Mouse (Mus musculus) brown adipose tissue, adult 24 weeks (tissue): ENCODE measurements at regions not wholly inside any gene's neighbourhood (a gene's known extent, or its start where the extent isn't known, plus 50 kb on each side); places are given as distances from the start of the nearest gene placed in this dataset.

Experiments
- H3K27ac ChIP-seq: fragments of 200-500 bp; replicated peaks from 2 replicates; pipeline ENCODE4 v1.5.1; 2012; ENCODE audit warnings: low read depth, mild to moderate bottlenecking, low read length
- H3K4me1 ChIP-seq: fragments of 200-500 bp; 2 replicates; pipeline ENCODE4 v1.6.1; 2012; ENCODE audit warnings: low read length, mixed read lengths; ENCODE audit not compliant: control insufficient read depth, insufficient read depth, insufficient read length
- H3K4me3 ChIP-seq: fragments of 200-500 bp; 2 replicates; pipeline ENCODE4 v1.5.1; 2012; ENCODE audit warnings: low read depth, mild to moderate bottlenecking, low read length, moderate library complexity; ENCODE audit not compliant: insufficient read depth

- Histone ChIP-seq H3K4me3 (no peak overlapping the region), H3K4me1 (no peaks in the 10 kb centered on the region; the same call in 1 of the 2 replicates), H3K27ac (no peak overlapping the region)
Observed at GRCm38 (mm10) chr7:145089315-145089721, 118.6 kb downstream of the 1810010D01Rik start.

- Histone ChIP-seq H3K4me3 (no peak overlapping the region), H3K4me1 (no peaks in the 10 kb centered on the region; the same call in 1 of the 2 replicates), H3K27ac (no peak overlapping the region)
Observed at GRCm38 (mm10) chr7:145088655-145089054, 119.3 kb downstream of the 1810010D01Rik start.

GRCm38 (mm10) chr7:145087790-145088189 is 120.1 kb downstream of the 1810010D01Rik start:
- no peaks in the 10 kb centered on the region; the same call in 1 of the 2 replicates for H3K4me1 ChIP-seq
- no peak overlapping the region for H3K4me3 ChIP-seq
- no peak overlapping the region for H3K27ac ChIP-seq

- H3K27ac ChIP-seq: no peak overlapping the region
- no peak overlapping the region for H3K4me3 ChIP-seq
- H3K4me1 ChIP-seq: no peaks in the 10 kb centered on the region
Observed at GRCm38 (mm10) chr7:145082917-145083752, 124.8 kb downstream of the 1810010D01Rik start.

GRCm38 (mm10) chr7:145071996-145072790 is 132.5 kb upstream of the Ccnd1 start:
- Histone ChIP-seq H3K4me1 (peaks cover 7% of the 10 kb centered on the region; the same call in 1 of the 2 replicates), H3K4me3 (no peak overlapping the region), H3K27ac (no peak overlapping the region)

GRCm38 (mm10) chr7:145071533-145071932 is 131.8 kb upstream of the Ccnd1 start:
- no peak overlapping the region for H3K27ac ChIP-seq
- H3K4me1 ChIP-seq: peaks cover 7% of the 10 kb centered on the region; the same call in 1 of the 2 replicates
- no peak overlapping the region for H3K4me3 ChIP-seq

- Histone ChIP-seq H3K4me3 (no peak overlapping the region), H3K27ac (no peak overlapping the region)
Observed at GRCm38 (mm10) chr7:145067366-145067765, 127.6 kb upstream of the Ccnd1 start.

GRCm38 (mm10) chr7:145056320-145056719 is 116.6 kb upstream of the Ccnd1 start:
- Histone ChIP-seq H3K27ac (no peak overlapping the region), H3K4me1 (no peaks in the 10 kb centered on the region), H3K4me3 (no peak overlapping the region)

More at GRCm38 (mm10) chr7:145067366-145067765, 127.6 kb upstream of the Ccnd1 start:
- H3K4me1 ChIP-seq: peaks cover 7% of the 10 kb centered on the region; the same call in 1 of the 2 replicates

GRCm38 (mm10) chr7:145051616-145052015 is 111.9 kb upstream of the Ccnd1 start:
- no peak overlapping the region for H3K27ac ChIP-seq
- H3K4me1 ChIP-seq: peaks cover 14% of the 10 kb centered on the region
- H3K4me3 ChIP-seq: no peak overlapping the region

- peaks cover 14% of the 10 kb centered on the region for H3K4me1 ChIP-seq
- H3K4me3 ChIP-seq: no peak overlapping the region
- no peak overlapping the region for H3K27ac ChIP-seq
Observed at GRCm38 (mm10) chr7:145050729-145051128, 111.0 kb upstream of the Ccnd1 start.

GRCm38 (mm10) chr7:145048481-145048877 is 108.8 kb upstream of the Ccnd1 start:
- Histone ChIP-seq H3K4me1 (peaks cover 14% of the 10 kb centered on the region), H3K27ac (no peak overlapping the region), H3K4me3 (no peak overlapping the region)

GRCm38 (mm10) chr7:145047771-145048480 is 108.2 kb upstream of the Ccnd1 start:
- Histone ChIP-seq H3K4me3 (no peak overlapping the region), H3K4me1 (peaks cover 14% of the 10 kb centered on the region), H3K27ac (peak overlapping the region; percentile 64)

GRCm38 (mm10) chr7:145045230-145045629 is 105.5 kb upstream of the Ccnd1 start:
- no peak overlapping the region for H3K27ac ChIP-seq
- H3K4me1 ChIP-seq: peaks cover 14% of the 10 kb centered on the region
- H3K4me3 ChIP-seq: no peak overlapping the region

GRCm38 (mm10) chr7:145043455-145044149 is 103.9 kb upstream of the Ccnd1 start:
- Histone ChIP-seq H3K4me1 (peaks cover 10% of the 10 kb centered on the region), H3K27ac (no peak overlapping the region), H3K4me3 (no peak overlapping the region)
